Mouse (Mus musculus): ENCODE measurements at regions not wholly inside any gene's neighbourhood (a gene's known extent, or its start where the extent isn't known, plus 50 kb on each side); places are given as distances from the start of the nearest gene placed in this dataset.

- 83% methylated on average over 3 of the region's 3 CpGs for WGBS
- TF ChIP-seq POLR2A (IDR thresholded peaks at IDR 0.05; ENCODE audit: low read depth, low read length), result no peak
- TF ChIP-seq CTCF (IDR thresholded peaks at IDR 0.05; ENCODE audit: extremely low read depth, insufficient read length, insufficient replicate concordance, low read depth, low read length), result no peak
- no peaks in the 10 kb centered on the region for H3K36me3 ChIP-seq (ENCODE audit: control insufficient read depth, insufficient read depth, low read length)
- H3K4me3 ChIP-seq (ENCODE audit: low read depth, low read length), result no peak overlapping the region
- H3K27ac ChIP-seq (ENCODE audit: insufficient read depth, low read depth, low read length), result no peak overlapping the region
- peaks cover 3% of the 10 kb centered on the region; the same call in 1 of the 2 replicates for H3K4me1 ChIP-seq (ENCODE audit: control insufficient read depth, insufficient read depth, insufficient read length, low read length)
- no peaks in the 10 kb centered on the region for H3K27me3 ChIP-seq (ENCODE audit: control insufficient read depth, insufficient read depth, low read length)
These were observed 96.8 kb upstream of the Ccser1 start for GRCm38 (mm10) chr6:61083346-61083745.

DNA sequence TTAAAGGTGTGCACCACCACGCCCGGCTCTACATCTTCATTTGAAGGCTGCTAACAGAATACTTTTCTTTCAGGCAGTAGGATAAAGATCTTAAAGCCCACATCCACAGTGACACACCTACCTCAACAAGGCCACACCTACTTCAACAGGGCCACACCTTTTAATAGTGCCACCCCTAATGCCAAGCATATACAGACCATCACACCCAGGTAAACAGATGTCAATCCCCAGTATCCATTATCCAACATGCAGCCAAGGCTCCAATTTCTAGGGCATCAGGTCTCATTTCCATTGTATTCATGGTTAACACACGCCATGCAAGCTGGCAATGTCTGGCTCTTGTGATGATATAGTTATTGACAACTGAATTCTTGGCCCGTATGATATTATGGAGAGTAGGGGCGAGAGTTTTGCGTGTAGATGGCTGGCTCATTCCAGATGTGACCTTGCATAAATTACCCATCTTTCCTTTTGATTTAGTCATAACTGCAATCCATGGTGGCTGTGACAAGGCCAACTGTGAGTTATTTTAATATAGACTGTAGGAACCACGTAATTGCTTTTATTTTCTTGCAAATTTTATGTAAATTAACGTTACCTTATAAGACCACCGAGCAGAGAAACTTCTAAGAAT is 80.7 kb upstream of the Ccser1 start:
- TF ChIP-seq CTCF (IDR thresholded peaks at IDR 0.05; ENCODE audit: extremely low read depth, insufficient read length, insufficient replicate concordance, low read depth, low read length), result no peak
- no peak for TF ChIP-seq POLR2A (IDR thresholded peaks at IDR 0.05; ENCODE audit: low read depth, low read length)
- peaks cover 2% of the 10 kb centered on the region; the same call in 1 of the 2 replicates for H3K4me1 ChIP-seq (ENCODE audit: control insufficient read depth, insufficient read depth, insufficient read length, low read length)
- WGBS, result 59% methylated on average over 9 of the region's 9 CpGs

GRCm38 (mm10) chr6:61099982-61100365 is 80.2 kb upstream of the Ccser1 start:
- Histone ChIP-seq H3K27me3 (ENCODE audit: control insufficient read depth, insufficient read depth, low read length) (no peaks in the 10 kb centered on the region), H3K4me1 (ENCODE audit: control insufficient read depth, insufficient read depth, insufficient read length, low read length) (peaks cover 2% of the 10 kb centered on the region; the same call in 1 of the 2 replicates), H3K4me3 (ENCODE audit: low read depth, low read length) (no peak overlapping the region), H3K27ac (ENCODE audit: insufficient read depth, low read depth, low read length) (no peak overlapping the region), H3K36me3 (ENCODE audit: control insufficient read depth, insufficient read depth, low read length) (no peaks in the 10 kb centered on the region)
- TF ChIP-seq POLR2A (IDR thresholded peaks at IDR 0.05; ENCODE audit: low read depth, low read length), result no peak
- TF ChIP-seq CTCF (IDR thresholded peaks at IDR 0.05; ENCODE audit: extremely low read depth, insufficient read length, insufficient replicate concordance, low read depth, low read length), result no peak
- WGBS, result 23% methylated on average over 3 of the region's 3 CpGs

More for the DNA sequence above, 80.7 kb upstream of the Ccser1 start:
- Histone ChIP-seq H3K4me3 (ENCODE audit: low read depth, low read length) (no peak overlapping the region), H3K36me3 (ENCODE audit: control insufficient read depth, insufficient read depth, low read length) (no peaks in the 10 kb centered on the region), H3K27ac (ENCODE audit: insufficient read depth, low read depth, low read length) (no peak overlapping the region), H3K27me3 (ENCODE audit: control insufficient read depth, insufficient read depth, low read length) (no peaks in the 10 kb centered on the region)

GRCm38 (mm10) chr6:61101972-61102371 is 78.2 kb upstream of the Ccser1 start:
- peaks cover 2% of the 10 kb centered on the region; the same call in 1 of the 2 replicates for H3K4me1 ChIP-seq (ENCODE audit: control insufficient read depth, insufficient read depth, insufficient read length, low read length)
- H3K27ac ChIP-seq (ENCODE audit: insufficient read depth, low read depth, low read length), result no peak overlapping the region
- TF ChIP-seq POLR2A (IDR thresholded peaks at IDR 0.05; ENCODE audit: low read depth, low read length) (no peak), CTCF (IDR thresholded peaks at IDR 0.05; ENCODE audit: extremely low read depth, insufficient read length, insufficient replicate concordance, low read depth, low read length) (no peak)
- H3K36me3 ChIP-seq (ENCODE audit: control insufficient read depth, insufficient read depth, low read length), result no peaks in the 10 kb centered on the region
- H3K4me3 ChIP-seq (ENCODE audit: low read depth, low read length), result no peak overlapping the region
- H3K27me3 ChIP-seq (ENCODE audit: control insufficient read depth, insufficient read depth, low read length), result no peaks in the 10 kb centered on the region
- 87% methylated on average over 6 of the region's 6 CpGs for WGBS

- 18% methylated on average over 4 of the region's 4 CpGs for WGBS
- TF ChIP-seq POLR2A (IDR thresholded peaks at IDR 0.05; ENCODE audit: low read depth, low read length), result no peak
- no peak for TF ChIP-seq CTCF (IDR thresholded peaks at IDR 0.05; ENCODE audit: extremely low read depth, insufficient read length, insufficient replicate concordance, low read depth, low read length)
- Histone ChIP-seq H3K27ac (ENCODE audit: insufficient read depth, low read depth, low read length) (no peak overlapping the region; the same call in 1 of the 2 replicates), H3K4me3 (ENCODE audit: low read depth, low read length) (no peak overlapping the region), H3K36me3 (ENCODE audit: control insufficient read depth, insufficient read depth, low read length) (no peaks in the 10 kb centered on the region), H3K4me1 (ENCODE audit: control insufficient read depth, insufficient read depth, insufficient read length, low read length) (peaks cover 2% of the 10 kb centered on the region; the same call in 1 of the 2 replicates), H3K27me3 (ENCODE audit: control insufficient read depth, insufficient read depth, low read length) (no peaks in the 10 kb centered on the region)
These were observed 76.5 kb upstream of the Ccser1 start for GRCm38 (mm10) chr6:61103459-61104234.

DNA sequence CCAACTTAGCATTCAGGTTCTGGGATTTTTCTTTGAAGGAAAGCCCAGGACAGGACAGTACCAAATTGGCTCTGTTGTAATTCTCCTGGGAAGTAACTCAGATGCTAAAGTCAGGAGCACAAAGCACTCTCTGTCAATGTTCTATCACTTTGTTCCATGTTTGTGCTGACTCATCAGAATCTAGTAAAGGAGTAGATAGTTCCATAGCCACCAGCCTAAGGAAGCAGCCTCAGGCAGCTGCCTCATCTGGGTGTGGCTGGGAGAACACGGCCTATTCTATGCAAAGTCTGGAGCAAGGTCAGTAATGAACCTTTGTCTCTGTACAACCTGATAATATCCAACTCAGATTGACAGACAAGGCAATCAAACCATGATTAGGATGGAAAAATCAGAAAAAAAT is 64.9 kb upstream of the Ccser1 start:
- Histone ChIP-seq H3K4me1 (ENCODE audit: control insufficient read depth, insufficient read depth, insufficient read length, low read length) (no peaks in the 10 kb centered on the region), H3K36me3 (ENCODE audit: control insufficient read depth, insufficient read depth, low read length) (no peaks in the 10 kb centered on the region), H3K27me3 (ENCODE audit: control insufficient read depth, insufficient read depth, low read length) (no peaks in the 10 kb centered on the region), H3K27ac (ENCODE audit: insufficient read depth, low read depth, low read length) (no peak overlapping the region), H3K4me3 (ENCODE audit: low read depth, low read length) (no peak overlapping the region)
- 24% methylated on average over 1 of the region's 1 CpGs for WGBS
- TF ChIP-seq CTCF (IDR thresholded peaks at IDR 0.05; ENCODE audit: extremely low read depth, insufficient read length, insufficient replicate concordance, low read depth, low read length) (no peak), POLR2A (IDR thresholded peaks at IDR 0.05; ENCODE audit: low read depth, low read length) (no peak)

GRCm38 (mm10) chr6:61119590-61119989 is 60.5 kb upstream of the Ccser1 start:
- Histone ChIP-seq H3K4me3 (ENCODE audit: low read depth, low read length) (no peak overlapping the region), H3K4me1 (ENCODE audit: control insufficient read depth, insufficient read depth, insufficient read length, low read length) (no peaks in the 10 kb centered on the region), H3K36me3 (ENCODE audit: control insufficient read depth, insufficient read depth, low read length) (no peaks in the 10 kb centered on the region), H3K27me3 (ENCODE audit: control insufficient read depth, insufficient read depth, low read length) (no peaks in the 10 kb centered on the region), H3K27ac (ENCODE audit: insufficient read depth, low read depth, low read length) (no peak overlapping the region)
- TF ChIP-seq CTCF (IDR thresholded peaks at IDR 0.05; ENCODE audit: extremely low read depth, insufficient read length, insufficient replicate concordance, low read depth, low read length) (no peak), POLR2A (IDR thresholded peaks at IDR 0.05; ENCODE audit: low read depth, low read length) (no peak)
- WGBS, result 89% methylated on average over 2 of the region's 2 CpGs
